Mouse (Mus musculus): Measurements from ENCODE around the gene Bmp6. TPM values are rescaled to one million over a fixed set of nuclear protein-coding genes. Genes with fewer than 3 reads are reported as not detected.

The Bmp6 gene
- polyA plus RNA-seq, 1 experiment from 2014 or later, result 0.27 TPM

- H3K4me3 ChIP-seq (ENCODE audit: low read depth, low read length), result no peak overlapping the region
- no peak for DNase-seq (ENCODE audit: low spot score)
- no peak overlapping the region for H3K27ac ChIP-seq (ENCODE audit: low read depth, low read length)
- no peaks in the 10 kb centered on the region for H3K36me3 ChIP-seq (ENCODE audit: control insufficient read depth, insufficient read depth, low read length)
- H3K4me1 ChIP-seq (replicated peaks; ENCODE audit: control insufficient read depth, insufficient read depth, low read length), result no peaks in the 10 kb centered on the region
- 83% methylated on average over 6 of the region's 6 CpGs for WGBS
- no peak overlapping the region for H3K4me2 ChIP-seq
- H3K27me3 ChIP-seq (replicated peaks; ENCODE audit: control insufficient read depth, insufficient read depth, low read length), result no peaks in the 10 kb centered on the region
- no peaks in the 10 kb centered on the region for H3K9me3 ChIP-seq (ENCODE audit: control insufficient read depth, low read length)
- H3K9ac ChIP-seq (ENCODE audit: low read depth, low read length), result no peak overlapping the region
- no peak for ATAC-seq (replicated peaks; ENCODE audit: low FRiP score)
Measured at GRCm38 (mm10) chr13:38398658-38399057, 53.8 kb downstream of the Bmp6 start.

GRCm38 (mm10) chr13:38400662-38401061, 55.8 kb downstream of the Bmp6 start:
- Histone ChIP-seq H3K27me3 (replicated peaks; ENCODE audit: control insufficient read depth, insufficient read depth, low read length) (no peaks in the 10 kb centered on the region), H3K4me3 (ENCODE audit: low read depth, low read length) (no peak overlapping the region), H3K4me2 (no peak overlapping the region), H3K36me3 (ENCODE audit: control insufficient read depth, insufficient read depth, low read length) (no peaks in the 10 kb centered on the region), H3K9me3 (ENCODE audit: control insufficient read depth, low read length) (no peaks in the 10 kb centered on the region), H3K9ac (ENCODE audit: low read depth, low read length) (no peak overlapping the region), H3K27ac (ENCODE audit: low read depth, low read length) (no peak overlapping the region), H3K4me1 (replicated peaks; ENCODE audit: control insufficient read depth, insufficient read depth, low read length) (no peaks in the 10 kb centered on the region)
- ATAC-seq (replicated peaks; ENCODE audit: low FRiP score) (no peak), DNase-seq (ENCODE audit: low spot score) (no peak)
- 88% methylated on average over 8 of the region's 8 CpGs for WGBS

GRCm38 (mm10) chr13:38407611-38408315, 62.9 kb downstream of the Bmp6 start:
- H3K27ac ChIP-seq (ENCODE audit: low read depth, low read length), result no peak overlapping the region
- 63% methylated on average over 6 of the region's 6 CpGs for whole genome bisulfite sequencing
- no peak overlapping the region for H3K4me3 ChIP-seq (ENCODE audit: low read depth, low read length)
- no peaks in the 10 kb centered on the region for H3K36me3 ChIP-seq (ENCODE audit: control insufficient read depth, insufficient read depth, low read length)
- no peak for DNase-seq (ENCODE audit: low spot score)
- H3K9ac ChIP-seq (ENCODE audit: low read depth, low read length), result no peak overlapping the region
- no peaks in the 10 kb centered on the region for H3K27me3 ChIP-seq (replicated peaks; ENCODE audit: control insufficient read depth, insufficient read depth, low read length)
- no peaks in the 10 kb centered on the region for H3K9me3 ChIP-seq (ENCODE audit: control insufficient read depth, low read length)
- ATAC-seq (replicated peaks; ENCODE audit: low FRiP score), result no peak
- no peak overlapping the region for H3K4me2 ChIP-seq
- H3K4me1 ChIP-seq (replicated peaks; ENCODE audit: control insufficient read depth, insufficient read depth, low read length), result no peaks in the 10 kb centered on the region

- Histone ChIP-seq H3K4me2 (no peak overlapping the region), H3K9ac (ENCODE audit: low read depth, low read length) (no peak overlapping the region), H3K36me3 (ENCODE audit: control insufficient read depth, insufficient read depth, low read length) (no peaks in the 10 kb centered on the region), H3K27ac (ENCODE audit: low read depth, low read length) (no peak overlapping the region), H3K9me3 (ENCODE audit: control insufficient read depth, low read length) (no peaks in the 10 kb centered on the region), H3K27me3 (replicated peaks; ENCODE audit: control insufficient read depth, insufficient read depth, low read length) (no peaks in the 10 kb centered on the region), H3K4me3 (ENCODE audit: low read depth, low read length) (no peak overlapping the region), H3K4me1 (replicated peaks; ENCODE audit: control insufficient read depth, insufficient read depth, low read length) (no peaks in the 10 kb centered on the region)
- ATAC-seq (replicated peaks; ENCODE audit: low FRiP score) (no peak), DNase-seq (ENCODE audit: low spot score) (no peak)
- WGBS, result 49% methylated on average over 3 of the region's 3 CpGs
Measured at GRCm38 (mm10) chr13:38408636-38409035, 63.7 kb downstream of the Bmp6 start.

- H3K9ac ChIP-seq (ENCODE audit: low read depth, low read length), result no peak overlapping the region
- H3K4me2 ChIP-seq, result no peak overlapping the region
- no peaks in the 10 kb centered on the region for H3K4me1 ChIP-seq (replicated peaks; ENCODE audit: control insufficient read depth, insufficient read depth, low read length)
- H3K27ac ChIP-seq (ENCODE audit: low read depth, low read length), result no peak overlapping the region
- ATAC-seq (replicated peaks; ENCODE audit: low FRiP score) (no peak), DNase-seq (ENCODE audit: low spot score) (no peak)
- no peak overlapping the region for H3K4me3 ChIP-seq (ENCODE audit: low read depth, low read length)
- H3K9me3 ChIP-seq (ENCODE audit: control insufficient read depth, low read length), result no peaks in the 10 kb centered on the region
- 35% methylated on average over 15 of the region's 15 CpGs for WGBS
- H3K27me3 ChIP-seq (replicated peaks; ENCODE audit: control insufficient read depth, insufficient read depth, low read length), result no peaks in the 10 kb centered on the region
- H3K36me3 ChIP-seq (ENCODE audit: control insufficient read depth, insufficient read depth, low read length), result no peaks in the 10 kb centered on the region
Measured at GRCm38 (mm10) chr13:38410322-38410865, 65.5 kb downstream of the Bmp6 start.

- no peak for ATAC-seq (replicated peaks; ENCODE audit: low FRiP score)
Measured at GRCm38 (mm10) chr13:38419781-38420180, 74.9 kb downstream of the Bmp6 start.

GRCm38 (mm10) chr13:38422491-38422890, 77.6 kb downstream of the Bmp6 start:
- Histone ChIP-seq H3K27ac (ENCODE audit: low read depth, low read length) (no peak overlapping the region), H3K4me3 (ENCODE audit: low read depth, low read length) (no peak overlapping the region), H3K9ac (ENCODE audit: low read depth, low read length) (no peak overlapping the region), H3K4me1 (replicated peaks; ENCODE audit: control insufficient read depth, insufficient read depth, low read length) (no peaks in the 10 kb centered on the region), H3K4me2 (no peak overlapping the region), H3K9me3 (ENCODE audit: control insufficient read depth, low read length) (no peaks in the 10 kb centered on the region), H3K27me3 (replicated peaks; ENCODE audit: control insufficient read depth, insufficient read depth, low read length) (no peaks in the 10 kb centered on the region), H3K36me3 (ENCODE audit: control insufficient read depth, insufficient read depth, low read length) (no peaks in the 10 kb centered on the region)
- no peak for DNase-seq (ENCODE audit: low spot score)
- 75% methylated on average over 5 of the region's 5 CpGs for WGBS
- no peak for ATAC-seq (replicated peaks; ENCODE audit: low FRiP score)

More at GRCm38 (mm10) chr13:38419781-38420180, 74.9 kb downstream of the Bmp6 start:
- H3K4me2 ChIP-seq, result no peak overlapping the region
- no peak for DNase-seq (ENCODE audit: low spot score)
- H3K9me3 ChIP-seq (ENCODE audit: control insufficient read depth, low read length), result no peaks in the 10 kb centered on the region
- no peaks in the 10 kb centered on the region for H3K27me3 ChIP-seq (replicated peaks; ENCODE audit: control insufficient read depth, insufficient read depth, low read length)
- WGBS, result 88% methylated on average over 7 of the region's 7 CpGs
- H3K4me3 ChIP-seq (ENCODE audit: low read depth, low read length), result no peak overlapping the region
- H3K27ac ChIP-seq (ENCODE audit: low read depth, low read length), result no peak overlapping the region
- no peaks in the 10 kb centered on the region for H3K4me1 ChIP-seq (replicated peaks; ENCODE audit: control insufficient read depth, insufficient read depth, low read length)
- no peak overlapping the region for H3K9ac ChIP-seq (ENCODE audit: low read depth, low read length)
- no peaks in the 10 kb centered on the region for H3K36me3 ChIP-seq (ENCODE audit: control insufficient read depth, insufficient read depth, low read length)

- Histone ChIP-seq H3K9me3 (ENCODE audit: control insufficient read depth, low read length) (no peaks in the 10 kb centered on the region), H3K4me1 (replicated peaks; ENCODE audit: control insufficient read depth, insufficient read depth, low read length) (no peaks in the 10 kb centered on the region), H3K27me3 (replicated peaks; ENCODE audit: control insufficient read depth, insufficient read depth, low read length) (no peaks in the 10 kb centered on the region), H3K27ac (ENCODE audit: low read depth, low read length) (no peak overlapping the region), H3K36me3 (ENCODE audit: control insufficient read depth, insufficient read depth, low read length) (no peaks in the 10 kb centered on the region), H3K4me2 (no peak overlapping the region), H3K4me3 (ENCODE audit: low read depth, low read length) (no peak overlapping the region), H3K9ac (ENCODE audit: low read depth, low read length) (no peak overlapping the region)
- no peak for DNase-seq (ENCODE audit: low spot score)
- ATAC-seq (replicated peaks; ENCODE audit: low FRiP score), result no peak
- WGBS, result 78% methylated on average over 6 of the region's 6 CpGs
Measured at GRCm38 (mm10) chr13:38425294-38425693, 80.4 kb downstream of the Bmp6 start.

GRCm38 (mm10) chr13:38429671-38430070, 84.8 kb downstream of the Bmp6 start:
- WGBS, result 83% methylated on average over 8 of the region's 8 CpGs
- Histone ChIP-seq H3K36me3 (ENCODE audit: control insufficient read depth, insufficient read depth, low read length) (no peaks in the 10 kb centered on the region), H3K27ac (ENCODE audit: low read depth, low read length) (no peak overlapping the region), H3K4me3 (ENCODE audit: low read depth, low read length) (no peak overlapping the region), H3K4me2 (no peak overlapping the region), H3K4me1 (replicated peaks; ENCODE audit: control insufficient read depth, insufficient read depth, low read length) (no peaks in the 10 kb centered on the region), H3K9ac (ENCODE audit: low read depth, low read length) (no peak overlapping the region), H3K27me3 (replicated peaks; ENCODE audit: control insufficient read depth, insufficient read depth, low read length) (no peaks in the 10 kb centered on the region), H3K9me3 (ENCODE audit: control insufficient read depth, low read length) (no peaks in the 10 kb centered on the region)
- DNase-seq (ENCODE audit: low spot score), result no peak
- no peak for ATAC-seq (replicated peaks; ENCODE audit: low FRiP score)

Measured in liver, embryonic 11.5 days (tissue).